Comparison of ENCODE assay signal across 8 mouse cellular contexts in the genomic region with DNA sequence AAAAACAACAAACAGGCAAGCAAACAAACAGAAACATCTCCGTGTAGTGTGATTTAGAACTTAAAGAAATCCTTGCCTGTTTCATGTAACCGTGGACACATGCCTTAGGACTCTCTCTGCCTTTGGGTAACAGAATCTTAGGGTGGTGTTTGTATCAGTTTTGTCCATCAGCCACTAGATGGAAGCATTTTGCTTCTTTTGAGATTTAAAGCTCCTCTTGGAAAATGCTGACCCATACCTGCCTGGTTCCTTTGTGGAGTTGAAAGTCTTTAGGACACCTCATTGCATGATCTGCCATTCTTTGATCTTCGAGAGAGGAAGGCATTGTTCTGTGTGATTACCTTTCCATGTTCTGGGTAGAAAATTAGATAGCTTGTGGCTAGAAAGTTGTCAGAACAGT. TPM values are rescaled to one million over a fixed set of nuclear protein-coding genes. Genes with fewer than 3 reads are reported as not detected.
DNase-seq lines count a peak whose midpoint lies in the region; ATAC-seq and TF ChIP-seq lines count a peak whose summit lies in the region.

No protein-coding gene starts in this region.

- H3K27ac ChIP-seq in lung, embryonic 14.5 days (ENCODE audit: low read depth), result no peak overlapping the region
- H3K27ac ChIP-seq in forebrain, postnatal 0 days (ENCODE audit: low read depth, low read length), result no peak overlapping the region
- no peak overlapping the region for H3K27ac ChIP-seq in neural tube, embryonic 12.5 days

- ATAC-seq in lung, embryonic 14.5 days (ENCODE audit: insufficient read depth), result no peak
- ATAC-seq in forebrain, postnatal 0 days, result peak; percentile 74
- peak; percentile 62 for ATAC-seq in neural tube, embryonic 12.5 days (ENCODE audit: low FRiP score, low read depth)

- no peaks in the 10 kb centered on the region for H3K36me3 ChIP-seq in lung, embryonic 14.5 days (ENCODE audit: insufficient read depth)
- H3K36me3 ChIP-seq in forebrain, postnatal 0 days (ENCODE audit: insufficient read depth), result no peaks in the 10 kb centered on the region
- H3K36me3 ChIP-seq in neural tube, embryonic 12.5 days, result no peaks in the 10 kb centered on the region

- no peak overlapping the region for H3K9ac ChIP-seq in lung, embryonic 14.5 days
- H3K9ac ChIP-seq in forebrain, postnatal 0 days, result no peak overlapping the region
- H3K9ac ChIP-seq in neural tube, embryonic 12.5 days, result no peak overlapping the region

- peak; percentile 21 to 60 for DNase-seq in cerebellum, postnatal 10 days
- DNase-seq in cerebellum, adult 11 months, result no peak
- DNase-seq in lung, embryonic 14.5 days, result peak; percentile 78
- no peak for DNase-seq in lung, postnatal 10 days
- peak; percentile 69 for DNase-seq in forebrain, postnatal 0 days
- no peak for DNase-seq in layer of hippocampus, adult 9-11 months
- DNase-seq in spleen, postnatal 36 days (ENCODE audit: low spot score in 2 of 2), result no peak

- peak; percentile 65 for TF ChIP-seq CTCF in lung, embryonic 14.5 days (IDR thresholded peaks at IDR 0.05; ENCODE audit: low read depth)
- peak; percentile 78 for TF ChIP-seq CTCF in forebrain, postnatal 0 days (IDR thresholded peaks at IDR 0.05; ENCODE audit: low read depth)

- H3K9me3 ChIP-seq in lung, embryonic 14.5 days (ENCODE audit: low read depth, low read length), result no peaks in the 10 kb centered on the region
- no peaks in the 10 kb centered on the region for H3K9me3 ChIP-seq in forebrain, postnatal 0 days (ENCODE audit: low read length)
- H3K9me3 ChIP-seq in neural tube, embryonic 12.5 days, result no peaks in the 10 kb centered on the region

- no peak overlapping the region for H3K4me2 ChIP-seq in lung, embryonic 14.5 days
- H3K4me2 ChIP-seq in forebrain, postnatal 0 days (ENCODE audit: low read depth), result no peak overlapping the region
- no peak overlapping the region for H3K4me2 ChIP-seq in neural tube, embryonic 12.5 days (replicated peaks)

- H3K27me3 ChIP-seq in lung, embryonic 14.5 days (ENCODE audit: insufficient read depth, low read length), result no peaks in the 10 kb centered on the region
- no peaks in the 10 kb centered on the region for H3K27me3 ChIP-seq in forebrain, postnatal 0 days (ENCODE audit: insufficient read depth, low read length)
- H3K27me3 ChIP-seq in neural tube, embryonic 12.5 days (replicated peaks), result no peaks in the 10 kb centered on the region

- 19% methylated on average over 3 of the region's 3 CpGs for WGBS in lung, embryonic 14.5 days
- 17% methylated on average over 3 of the region's 3 CpGs for WGBS in forebrain, postnatal 0 days
- WGBS in neural tube, embryonic 12.5 days, result 25% methylated on average over 3 of the region's 3 CpGs

- no peaks in the 10 kb centered on the region for H3K4me1 ChIP-seq in lung, embryonic 14.5 days (ENCODE audit: insufficient read depth)
- no peaks in the 10 kb centered on the region for H3K4me1 ChIP-seq in forebrain, postnatal 0 days (ENCODE audit: insufficient read depth)
- no peaks in the 10 kb centered on the region for H3K4me1 ChIP-seq in neural tube, embryonic 12.5 days

- no peak overlapping the region for H3K4me3 ChIP-seq in lung, embryonic 14.5 days (ENCODE audit: low read depth, low read length)
- H3K4me3 ChIP-seq in forebrain, postnatal 0 days (ENCODE audit: low read depth, low read length), result no peak overlapping the region
- H3K4me3 ChIP-seq in neural tube, embryonic 12.5 days, result no peak overlapping the region

RNA-seq across cellular contexts. Expression of a gene that starts 32.3 kb away (rescaled TPM):
- polyA plus RNA-seq in lung, embryonic 14.5 days (2014; fragmentation: Nextera tagmentation; extraction: Ambion mirVana), result not detected in 2 replicates
- total RNA-seq in forebrain, postnatal 0 days (2014; rRNA removed), result 3.2 and 4.1 TPM in 2 replicates
- polyA plus RNA-seq in forebrain, postnatal 0 days (2015; fragmentation: Nextera tagmentation; extraction: Ambion mirVana), result 0.49 and 0.92 TPM in 2 replicates
- polyA plus RNA-seq in neural tube, embryonic 12.5 days (2016; fragmentation: Nextera tagmentation; extraction: Ambion mirVana), result 0.23 and 0.24 TPM in 2 replicates

Comparison
In these comparisons a context has a peak if more than half of its experiments do, and no peak if none do; other contexts are left out.
1. DNase-seq: peak in cerebellum, postnatal 10 days (2 of 2), lung, embryonic 14.5 days (single experiment) and forebrain, postnatal 0 days (single experiment); none in cerebellum, adult 11 months (single experiment), lung, postnatal 10 days (single experiment), layer of hippocampus, adult 9-11 months (single experiment) and spleen, postnatal 36 days (0 of 2).